Mouse (Mus musculus): ENCODE results near the gene Osgin1. TPM values are rescaled to one million over a fixed set of nuclear protein-coding genes. Genes with fewer than 3 reads are reported as not detected.

Osgin1 gene
- polyA plus RNA-seq, 1 experiment from 2014 or later, result 0.30 TPM

GRCm38 (mm10) chr8:119404648-119405047 is 29.3 kb upstream of the Osgin1 start:
- Histone ChIP-seq H3K36me3 (peaks cover 57% of the 10 kb centered on the region), H3K4me3 (no peak overlapping the region), H3K27ac (no peak overlapping the region), H3K9me3 (no peaks in the 10 kb centered on the region), H3K27me3 (ENCODE audit: insufficient read depth, poor library complexity, severe bottlenecking) (no peaks in the 10 kb centered on the region), H3K4me1 (replicated peaks) (no peaks in the 10 kb centered on the region)
- 93% methylated on average over 5 of the region's 5 CpGs for WGBS
- DNase-seq (ENCODE audit: low spot score), result no peak

GRCm38 (mm10) chr8:119408311-119408710 is 25.6 kb upstream of the Osgin1 start:
- Histone ChIP-seq H3K4me3 (no peak overlapping the region), H3K9me3 (no peaks in the 10 kb centered on the region), H3K4me1 (replicated peaks) (peaks cover 6% of the 10 kb centered on the region; the same call in 1 of the 2 replicates), H3K27ac (no peak overlapping the region), H3K27me3 (ENCODE audit: insufficient read depth, poor library complexity, severe bottlenecking) (peaks cover 2% of the 10 kb centered on the region; the same call in 1 of the 2 replicates), H3K36me3 (peaks cover 62% of the 10 kb centered on the region)
- no peak for DNase-seq (ENCODE audit: low spot score)
- WGBS, result 90% methylated on average over 8 of the region's 8 CpGs

GRCm38 (mm10) chr8:119412037-119412734 is 21.7 kb upstream of the Osgin1 start:
- no peak for DNase-seq (ENCODE audit: low spot score)
- Histone ChIP-seq H3K36me3 (peaks cover 44% of the 10 kb centered on the region), H3K4me3 (no peak overlapping the region), H3K27ac (no peak overlapping the region), H3K4me1 (replicated peaks) (peaks cover 15% of the 10 kb centered on the region; the same call in 1 of the 2 replicates), H3K9me3 (no peaks in the 10 kb centered on the region), H3K27me3 (ENCODE audit: insufficient read depth, poor library complexity, severe bottlenecking) (peaks cover 31% of the 10 kb centered on the region)
- WGBS, result 61% methylated on average over 10 of the region's 10 CpGs

- peak overlapping the region; percentile 35 for H3K4me3 ChIP-seq
- H3K9me3 ChIP-seq, result no peaks in the 10 kb centered on the region
- peaks cover 15% of the 10 kb centered on the region; the same call in 1 of the 2 replicates for H3K4me1 ChIP-seq (replicated peaks)
- peak overlapping the region; percentile 62; the same call in 1 of the 2 replicates for H3K27ac ChIP-seq
- H3K27me3 ChIP-seq (ENCODE audit: insufficient read depth, poor library complexity, severe bottlenecking), result peaks cover 37% of the 10 kb centered on the region
- peaks cover 37% of the 10 kb centered on the region for H3K36me3 ChIP-seq
- WGBS, result 15% methylated on average over 18 of the region's 18 CpGs
- DNase-seq (ENCODE audit: low spot score), result peak; percentile 84
These were observed 21.0 kb upstream of the Osgin1 start for GRCm38 (mm10) chr8:119412735-119413498.

DNA sequence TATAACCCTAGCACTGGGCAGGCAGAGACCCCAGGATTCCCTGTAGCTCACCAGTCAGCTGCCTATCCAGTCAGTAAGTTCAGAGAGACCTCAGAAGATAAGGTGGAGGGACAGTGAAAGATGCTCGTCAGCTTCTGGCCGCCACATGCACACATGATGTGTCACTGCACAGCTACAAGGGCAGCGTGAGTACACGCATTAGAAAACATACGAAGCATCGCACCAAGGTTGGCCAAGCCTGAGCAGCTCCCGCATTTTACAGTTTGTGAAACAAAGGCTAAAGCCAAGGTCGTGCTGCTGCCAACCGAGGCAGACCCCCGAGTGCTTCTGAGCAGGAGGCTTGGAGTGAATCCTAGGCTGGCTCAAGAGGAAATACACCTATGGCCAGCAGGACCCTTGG is 20.3 kb upstream of the Osgin1 start:
- H3K27me3 ChIP-seq (ENCODE audit: insufficient read depth, poor library complexity, severe bottlenecking), result peaks cover 37% of the 10 kb centered on the region
- H3K27ac ChIP-seq, result no peak overlapping the region
- WGBS, result 84% methylated on average over 10 of the region's 10 CpGs

DNA sequence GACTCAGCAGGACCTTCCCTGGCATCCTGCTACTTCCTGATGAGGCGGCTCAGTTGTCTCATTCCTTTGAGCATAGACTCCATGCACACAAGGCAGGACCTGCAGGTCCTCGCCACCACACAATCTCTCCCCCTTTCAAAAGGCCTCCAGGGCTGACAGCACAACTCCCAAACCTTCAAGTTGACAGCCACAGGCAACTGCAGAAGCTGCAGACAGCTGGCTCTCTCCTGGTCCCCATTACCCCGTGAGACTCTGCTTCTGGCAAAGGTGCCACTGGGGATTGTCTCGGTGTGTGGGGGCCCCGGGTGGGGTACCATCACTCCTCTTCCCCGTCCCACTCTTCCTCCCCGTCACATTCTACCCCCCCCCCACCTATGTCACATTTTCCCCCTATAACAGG is 13.6 kb upstream of the Osgin1 start:
- H3K36me3 ChIP-seq, result no peaks in the 10 kb centered on the region
- no peak for DNase-seq (ENCODE audit: low spot score)
- H3K4me3 ChIP-seq, result no peak overlapping the region
- WGBS, result 74% methylated on average over 7 of the region's 7 CpGs
- H3K4me1 ChIP-seq (replicated peaks), result peaks cover 52% of the 10 kb centered on the region
- peaks cover 18% of the 10 kb centered on the region; the same call in 1 of the 2 replicates for H3K27me3 ChIP-seq (ENCODE audit: insufficient read depth, poor library complexity, severe bottlenecking)
- no peak overlapping the region for H3K27ac ChIP-seq
- no peaks in the 10 kb centered on the region for H3K9me3 ChIP-seq

More for the DNA sequence above, 20.3 kb upstream of the Osgin1 start:
- peaks cover 15% of the 10 kb centered on the region; the same call in 1 of the 2 replicates for H3K4me1 ChIP-seq (replicated peaks)
- no peak overlapping the region for H3K4me3 ChIP-seq
- DNase-seq (ENCODE audit: low spot score), result no peak
- H3K36me3 ChIP-seq, result peaks cover 30% of the 10 kb centered on the region
- H3K9me3 ChIP-seq, result no peaks in the 10 kb centered on the region

DNA sequence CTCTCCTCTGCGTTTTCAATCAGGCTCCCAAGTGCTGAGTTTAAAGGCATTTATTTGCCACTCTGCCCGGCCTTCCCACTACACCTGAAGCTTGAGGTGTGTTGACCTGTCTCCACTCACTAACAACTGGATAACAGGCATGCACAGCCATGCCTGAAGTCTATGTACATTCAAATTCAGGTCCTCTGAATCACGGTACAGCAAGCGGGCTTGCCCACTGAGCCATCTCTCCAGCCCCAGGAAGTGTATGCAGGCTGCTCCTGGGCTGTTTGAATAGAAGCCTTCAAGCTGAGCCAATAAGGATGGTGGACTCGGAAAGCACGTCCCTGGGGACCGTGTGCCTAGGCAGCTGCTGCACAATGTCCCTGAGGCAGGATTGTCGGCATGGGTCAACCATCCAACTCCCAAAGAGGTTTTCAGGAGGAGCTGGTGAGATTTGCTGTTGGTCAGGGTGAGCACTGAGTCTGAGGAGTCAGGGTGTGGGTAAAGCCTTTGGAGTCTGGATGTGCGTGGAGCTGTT is 12.3 kb upstream of the Osgin1 start:
- H3K36me3 ChIP-seq, result no peaks in the 10 kb centered on the region
- DNase-seq (ENCODE audit: low spot score), result no peak
- no peak overlapping the region for H3K4me3 ChIP-seq
- 53% methylated on average over 9 of the region's 9 CpGs for WGBS
- peaks cover 7% of the 10 kb centered on the region; the same call in 1 of the 2 replicates for H3K27me3 ChIP-seq (ENCODE audit: insufficient read depth, poor library complexity, severe bottlenecking)
- H3K9me3 ChIP-seq, result no peaks in the 10 kb centered on the region
- H3K4me1 ChIP-seq (replicated peaks), result peaks cover 45% of the 10 kb centered on the region
- H3K27ac ChIP-seq, result peak overlapping the region; percentile 14; the same call in 1 of the 2 replicates

DNA sequence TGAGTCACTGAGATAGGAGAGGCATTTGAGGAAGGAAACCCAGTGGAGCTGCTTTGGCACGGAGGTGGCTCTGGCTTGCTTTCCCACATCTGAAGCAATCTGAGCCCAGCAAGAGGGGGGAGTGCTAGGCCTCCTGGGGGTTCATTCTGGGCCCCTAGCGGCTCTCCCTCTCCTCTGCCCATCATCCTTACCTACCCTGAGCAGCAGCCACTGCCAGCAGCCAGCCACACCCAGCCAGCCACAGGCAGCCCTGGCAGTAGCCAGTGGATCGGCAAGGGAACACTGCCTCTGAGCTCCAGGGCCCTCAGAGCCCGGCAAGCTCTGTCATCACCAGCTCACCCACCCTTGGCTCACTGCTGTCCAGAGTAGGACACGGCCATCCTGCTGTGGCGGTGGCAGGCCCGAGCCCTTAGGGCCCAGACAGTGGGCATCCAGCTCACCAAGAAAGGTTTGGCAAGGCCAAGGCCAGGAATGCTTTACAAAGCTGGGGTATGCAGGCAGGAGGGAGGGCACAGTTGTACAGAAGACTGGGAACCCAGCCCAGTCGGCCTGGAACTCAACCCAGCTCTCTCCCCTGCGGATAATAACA is 11.7 kb upstream of the Osgin1 start:
- Histone ChIP-seq H3K36me3 (no peaks in the 10 kb centered on the region), H3K27ac (peak overlapping the region; percentile 14; the same call in 1 of the 2 replicates), H3K4me1 (replicated peaks) (peaks cover 44% of the 10 kb centered on the region), H3K4me3 (no peak overlapping the region), H3K9me3 (no peaks in the 10 kb centered on the region), H3K27me3 (ENCODE audit: insufficient read depth, poor library complexity, severe bottlenecking) (peaks cover 6% of the 10 kb centered on the region; the same call in 1 of the 2 replicates)
- WGBS, result 65% methylated on average over 9 of the region's 9 CpGs
- DNase-seq (ENCODE audit: low spot score), result no peak

DNA sequence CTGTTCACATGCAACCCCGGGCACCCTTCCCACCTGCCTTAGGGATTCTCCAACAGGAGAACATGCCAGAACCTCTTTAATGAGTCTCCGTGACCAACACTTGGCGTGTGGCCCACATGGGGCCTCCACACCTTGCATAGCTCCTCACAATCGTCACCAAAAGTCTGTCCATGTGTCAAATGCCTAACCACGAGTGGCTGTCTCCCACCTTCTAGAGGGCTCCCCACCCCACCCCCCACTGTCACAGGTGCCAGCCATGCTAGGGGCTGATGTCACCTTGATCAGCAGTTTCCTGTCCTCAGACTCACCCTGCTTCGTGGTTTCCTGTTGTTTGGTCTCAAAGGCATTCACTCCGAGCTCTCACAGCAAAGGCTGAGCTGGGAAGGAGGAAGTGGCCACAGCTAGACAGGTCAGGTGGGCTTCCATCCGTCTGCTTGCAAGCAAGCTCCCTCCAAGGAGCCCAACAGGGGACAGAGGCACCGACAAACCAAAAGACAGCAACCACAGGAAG is 10.2 kb upstream of the Osgin1 start:
- Histone ChIP-seq H3K27ac (no peak overlapping the region; the same call in 1 of the 2 replicates), H3K4me1 (replicated peaks) (peaks cover 50% of the 10 kb centered on the region), H3K4me3 (no peak overlapping the region), H3K36me3 (no peaks in the 10 kb centered on the region), H3K9me3 (no peaks in the 10 kb centered on the region), H3K27me3 (ENCODE audit: insufficient read depth, poor library complexity, severe bottlenecking) (no peaks in the 10 kb centered on the region)
- DNase-seq (ENCODE audit: low spot score), result no peak
- 70% methylated on average over 9 of the region's 9 CpGs for WGBS

DNA sequence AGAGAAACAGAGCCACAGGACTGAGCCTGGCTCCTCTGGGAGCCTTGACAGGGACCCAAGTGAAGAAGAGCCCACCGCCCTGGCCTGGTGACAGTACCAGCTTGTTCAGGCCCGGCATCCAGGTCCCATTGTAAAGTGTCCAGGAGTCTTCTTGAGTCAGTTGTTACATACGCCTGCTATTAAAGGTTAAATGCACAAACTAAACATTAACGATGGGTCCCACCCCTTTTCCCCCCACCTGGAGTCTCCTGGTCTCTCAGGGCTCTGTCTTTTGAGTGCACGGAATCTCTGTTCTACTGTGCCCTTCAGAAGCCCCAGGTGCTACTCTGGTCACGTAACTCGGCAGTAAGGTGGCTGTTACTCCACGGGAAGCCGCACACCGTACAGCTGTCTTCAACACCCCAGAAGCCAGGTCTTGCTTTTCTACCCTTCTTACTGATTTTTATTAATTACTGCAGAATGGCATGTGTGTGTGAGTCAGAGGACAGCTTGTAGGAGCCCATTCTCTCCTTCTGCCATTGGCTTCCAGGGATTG is 9.7 kb upstream of the Osgin1 start:
- H3K4me1 ChIP-seq (replicated peaks), result peaks cover 44% of the 10 kb centered on the region
- no peak overlapping the region for H3K4me3 ChIP-seq
- H3K36me3 ChIP-seq, result no peaks in the 10 kb centered on the region
- no peak for DNase-seq (ENCODE audit: low spot score)
- H3K9me3 ChIP-seq, result no peaks in the 10 kb centered on the region
- H3K27ac ChIP-seq, result no peak overlapping the region; the same call in 1 of the 2 replicates
- no peaks in the 10 kb centered on the region for H3K27me3 ChIP-seq (ENCODE audit: insufficient read depth, poor library complexity, severe bottlenecking)
- 90% methylated on average over 10 of the region's 10 CpGs for WGBS

DNA sequence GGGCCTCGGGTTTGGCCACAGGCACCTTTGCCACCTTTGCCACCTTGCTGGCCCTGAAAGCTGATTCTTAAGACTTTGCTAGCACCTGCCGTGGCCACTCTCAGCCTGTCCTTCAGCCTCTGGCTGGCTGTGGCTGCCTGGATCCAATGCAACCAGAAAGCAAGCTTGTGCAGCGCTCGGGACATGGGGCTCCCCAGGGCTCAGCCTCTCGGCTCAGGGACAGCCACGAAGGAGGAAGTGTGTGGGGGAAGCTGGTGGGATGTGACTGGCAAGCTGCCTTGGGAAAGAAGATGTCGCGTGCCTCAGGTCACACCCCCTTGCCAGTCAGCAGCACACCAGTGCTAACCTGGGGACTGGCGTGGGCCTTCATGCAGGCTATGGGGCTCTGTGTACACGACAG is 9.2 kb upstream of the Osgin1 start:
- Histone ChIP-seq H3K36me3 (no peaks in the 10 kb centered on the region), H3K4me1 (replicated peaks) (peaks cover 40% of the 10 kb centered on the region), H3K4me3 (no peak overlapping the region), H3K27ac (peak overlapping the region; percentile 13; the same call in 1 of the 2 replicates), H3K9me3 (no peaks in the 10 kb centered on the region), H3K27me3 (ENCODE audit: insufficient read depth, poor library complexity, severe bottlenecking) (no peaks in the 10 kb centered on the region)
- no peak for DNase-seq (ENCODE audit: low spot score)
- 81% methylated on average over 10 of the region's 10 CpGs for WGBS

DNA sequence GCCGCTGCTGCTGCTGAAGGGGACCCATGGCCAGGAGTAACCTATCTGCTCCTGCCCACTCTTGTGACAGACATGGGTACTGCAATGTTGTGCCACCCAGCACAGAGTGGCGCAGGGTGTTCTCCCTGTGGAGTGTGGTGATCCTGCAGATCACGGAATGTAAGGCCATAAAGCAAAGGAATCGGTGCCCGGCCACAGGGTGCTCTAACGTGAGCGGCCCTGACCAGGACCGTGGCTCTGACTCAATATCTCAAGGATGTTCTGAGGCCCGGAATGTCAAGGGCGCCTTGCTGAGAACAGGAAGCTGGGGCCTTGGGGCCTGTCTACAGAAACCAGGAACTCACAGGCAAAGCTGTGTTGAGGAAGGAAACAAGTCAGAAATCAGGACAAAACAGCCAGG is 8.4 kb upstream of the Osgin1 start:
- DNase-seq (ENCODE audit: low spot score), result no peak
- Histone ChIP-seq H3K27ac (peak overlapping the region; percentile 56; the same call in 1 of the 2 replicates), H3K4me1 (replicated peaks) (peaks cover 35% of the 10 kb centered on the region), H3K27me3 (ENCODE audit: insufficient read depth, poor library complexity, severe bottlenecking) (no peaks in the 10 kb centered on the region), H3K36me3 (no peaks in the 10 kb centered on the region), H3K9me3 (no peaks in the 10 kb centered on the region), H3K4me3 (no peak overlapping the region)
- WGBS, result 90% methylated on average over 10 of the region's 10 CpGs

Data from hindbrain, embryonic 10.5 days (tissue).